Mouse (Mus musculus) G1E (cell line): ENCODE data around the gene Cfd.

Experiments used
- CTCF ChIP-seq: IDR thresholded peaks from 2 replicates; pipeline ENCODE4 v1.5.1; 2012; ENCODE audit warnings: low read depth, low read length, inconsistent platforms, mixed read lengths
- GATA1 ChIP-seq: IDR thresholded peaks from 2 replicates; pipeline ENCODE4 v1.6.1; 2012; ENCODE audit warnings: borderline replicate concordance, low read length, inconsistent platforms, mixed read lengths
- GATA2 ChIP-seq: IDR thresholded peaks from 2 replicates; pipeline ENCODE4 v1.6.1; 2012; ENCODE audit warnings: low read depth, low read length, inconsistent platforms, borderline replicate concordance
- POLR2AphosphoS5 ChIP-seq: IDR thresholded peaks from 2 replicates; pipeline ENCODE4 v1.6.1; 2012; ENCODE audit warnings: low read depth, low read length, inconsistent platforms; ENCODE audit not compliant: insufficient replicate concordance
- TAL1 ChIP-seq: conservative IDR thresholded peaks from 2 replicates; pipeline ENCODE4 v1.6.1; 2012; ENCODE audit warnings: low read depth, low read length, inconsistent platforms, mixed read lengths

DNA sequence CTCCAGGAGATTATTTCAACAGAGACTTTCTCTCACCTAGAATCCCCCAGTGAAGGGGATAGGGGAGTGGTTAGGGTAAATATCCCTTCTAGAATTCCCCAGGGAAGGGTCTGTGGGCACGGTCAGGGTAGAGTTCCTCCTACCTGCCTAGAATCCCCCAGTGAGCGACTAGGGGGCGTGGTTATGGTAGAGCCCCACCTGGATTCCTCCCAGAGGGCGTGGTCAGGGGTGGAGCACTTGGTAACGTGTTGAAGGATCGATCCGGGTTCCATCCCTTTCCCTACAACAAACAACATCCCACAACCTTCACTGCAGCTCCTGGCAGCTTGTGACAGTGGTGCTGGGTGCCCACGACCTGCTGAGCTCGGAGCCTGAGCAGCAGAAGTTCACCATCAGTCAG is 9.9 kb upstream of the Cfd start:
- TF ChIP-seq GATA1 = no peak
- no peak for TF ChIP-seq CTCF
- TF ChIP-seq POLR2AphosphoS5 = no peak
- TF ChIP-seq TAL1 = no peak
- TF ChIP-seq GATA2 = no peak
